Mouse (Mus musculus): ENCODE data around the gene Camk1. TPM values are rescaled to one million over a fixed set of nuclear protein-coding genes. Genes with fewer than 3 reads are reported as not detected.

Gene Camk1
- polyA plus RNA-seq, 1 experiment from 2014 or later: 96.3 TPM

GRCm38 (mm10) chr6:113377496-113378385 lies 34.0 kb upstream of the Camk1 start, which contains the start of the genes Tada3 and Arpc4:
Tada3 (minus strand) TSS chr6:113377883.
Arpc4 (plus strand) TSS chr6:113378115.
- Histone ChIP-seq H3K36me3 (peaks cover 48% of the 10 kb centered on the region), H3K27ac (peak within 1 kb of the TSS; percentile 92), H3K9me3 (no peaks in the 10 kb centered on the region), H3K4me3 (peak within 1 kb of the TSS; percentile 95), H3K9ac (peak within 1 kb of the TSS; percentile 94), H3K4me2 (replicated peaks) (peak within 1 kb of the TSS; percentile 85), H3K4me1 (peaks cover 10% of the 10 kb centered on the region), H3K27me3 (no peaks in the 10 kb centered on the region)
- under 1% methylated on average over 61 of the region's 61 CpGs for WGBS
- ATAC-seq (ENCODE audit: insufficient number of reproducible peaks, insufficient read depth, low FRiP score, low TSS enrichment): peak; percentile 94

- 10% methylated on average over 7 of the region's 7 CpGs for WGBS
- Histone ChIP-seq H3K9ac (peak overlapping the region; percentile 94), H3K4me3 (peak overlapping the region; percentile 95), H3K9me3 (no peaks in the 10 kb centered on the region), H3K4me2 (replicated peaks) (peak overlapping the region; percentile 85), H3K4me1 (peaks cover 10% of the 10 kb centered on the region), H3K27ac (peak overlapping the region; percentile 92), H3K27me3 (no peaks in the 10 kb centered on the region), H3K36me3 (peaks cover 52% of the 10 kb centered on the region)
- no peak for ATAC-seq (ENCODE audit: insufficient number of reproducible peaks, insufficient read depth, low FRiP score, low TSS enrichment)
Measured at GRCm38 (mm10) chr6:113377172-113377495, 33.4 kb upstream of the Camk1 start.

GRCm38 (mm10) chr6:113373491-113373890 lies 29.7 kb upstream of the Camk1 start:
- ATAC-seq (ENCODE audit: insufficient number of reproducible peaks, insufficient read depth, low FRiP score, low TSS enrichment): no peak
- Histone ChIP-seq H3K27me3 (no peaks in the 10 kb centered on the region), H3K36me3 (peaks cover 67% of the 10 kb centered on the region), H3K9ac (no peak overlapping the region), H3K4me2 (replicated peaks) (no peak overlapping the region), H3K4me1 (peaks cover 4% of the 10 kb centered on the region; the same call in 1 of the 2 replicates), H3K4me3 (no peak overlapping the region), H3K9me3 (no peaks in the 10 kb centered on the region), H3K27ac (no peak overlapping the region)
- 92% methylated on average over 4 of the region's 4 CpGs for WGBS

GRCm38 (mm10) chr6:113370194-113370929 lies 26.6 kb upstream of the Camk1 start:
- H3K4me2 ChIP-seq (replicated peaks): no peak overlapping the region
- no peaks in the 10 kb centered on the region for H3K9me3 ChIP-seq
- no peak overlapping the region for H3K9ac ChIP-seq
- no peaks in the 10 kb centered on the region for H3K4me1 ChIP-seq
- no peak overlapping the region for H3K4me3 ChIP-seq
- no peak for ATAC-seq (ENCODE audit: insufficient number of reproducible peaks, insufficient read depth, low FRiP score, low TSS enrichment)
- H3K27me3 ChIP-seq: no peaks in the 10 kb centered on the region
- 93% methylated on average over 20 of the region's 20 CpGs for WGBS
- H3K36me3 ChIP-seq: peaks cover 74% of the 10 kb centered on the region
- no peak overlapping the region for H3K27ac ChIP-seq

GRCm38 (mm10) chr6:113368577-113368976 lies 24.8 kb upstream of the Camk1 start:
- H3K27me3 ChIP-seq: no peaks in the 10 kb centered on the region
- ATAC-seq (ENCODE audit: insufficient number of reproducible peaks, insufficient read depth, low FRiP score, low TSS enrichment): no peak
- H3K4me2 ChIP-seq (replicated peaks): no peak overlapping the region
- no peak overlapping the region for H3K9ac ChIP-seq
- WGBS: 81% methylated on average over 5 of the region's 5 CpGs
- H3K36me3 ChIP-seq: peaks cover 58% of the 10 kb centered on the region
- no peak overlapping the region for H3K4me3 ChIP-seq
- no peak overlapping the region for H3K27ac ChIP-seq
- no peaks in the 10 kb centered on the region for H3K9me3 ChIP-seq
- H3K4me1 ChIP-seq: no peaks in the 10 kb centered on the region

GRCm38 (mm10) chr6:113368124-113368523 lies 24.3 kb upstream of the Camk1 start:
- no peak overlapping the region for H3K27ac ChIP-seq
- peaks cover 55% of the 10 kb centered on the region for H3K36me3 ChIP-seq
- WGBS: 74% methylated on average over 7 of the region's 7 CpGs
- H3K4me3 ChIP-seq: no peak overlapping the region
- H3K4me1 ChIP-seq: no peaks in the 10 kb centered on the region
- no peak overlapping the region for H3K4me2 ChIP-seq (replicated peaks)
- H3K27me3 ChIP-seq: no peaks in the 10 kb centered on the region
- no peaks in the 10 kb centered on the region for H3K9me3 ChIP-seq
- no peak overlapping the region for H3K9ac ChIP-seq
- no peak for ATAC-seq (ENCODE audit: insufficient number of reproducible peaks, insufficient read depth, low FRiP score, low TSS enrichment)

GRCm38 (mm10) chr6:113367574-113367973 lies 23.8 kb upstream of the Camk1 start:
- H3K4me1 ChIP-seq: no peaks in the 10 kb centered on the region
- 93% methylated on average over 1 of the region's 1 CpGs for WGBS
- H3K9me3 ChIP-seq: no peaks in the 10 kb centered on the region
- H3K9ac ChIP-seq: no peak overlapping the region
- H3K27me3 ChIP-seq: no peaks in the 10 kb centered on the region
- H3K4me2 ChIP-seq (replicated peaks): no peak overlapping the region
- no peak for ATAC-seq (ENCODE audit: insufficient number of reproducible peaks, insufficient read depth, low FRiP score, low TSS enrichment)
- H3K4me3 ChIP-seq: no peak overlapping the region
- peaks cover 53% of the 10 kb centered on the region for H3K36me3 ChIP-seq
- no peak overlapping the region for H3K27ac ChIP-seq

- no peaks in the 10 kb centered on the region for H3K4me1 ChIP-seq
- no peaks in the 10 kb centered on the region for H3K9me3 ChIP-seq
- ATAC-seq (ENCODE audit: insufficient number of reproducible peaks, insufficient read depth, low FRiP score, low TSS enrichment): no peak
- no peak overlapping the region for H3K9ac ChIP-seq
- no peaks in the 10 kb centered on the region for H3K27me3 ChIP-seq
- no peak overlapping the region for H3K4me3 ChIP-seq
- H3K27ac ChIP-seq: no peak overlapping the region
- peaks cover 45% of the 10 kb centered on the region for H3K36me3 ChIP-seq
- 87% methylated on average over 6 of the region's 6 CpGs for WGBS
- H3K4me2 ChIP-seq (replicated peaks): no peak overlapping the region
Measured at GRCm38 (mm10) chr6:113366639-113367038, 22.9 kb upstream of the Camk1 start.

- H3K4me2 ChIP-seq (replicated peaks): no peak overlapping the region
- H3K27ac ChIP-seq: no peak overlapping the region
- H3K9ac ChIP-seq: no peak overlapping the region
- no peak overlapping the region for H3K4me3 ChIP-seq
- H3K9me3 ChIP-seq: no peaks in the 10 kb centered on the region
- ATAC-seq (ENCODE audit: insufficient number of reproducible peaks, insufficient read depth, low FRiP score, low TSS enrichment): no peak
- 75% methylated on average over 8 of the region's 8 CpGs for WGBS
- no peaks in the 10 kb centered on the region for H3K4me1 ChIP-seq
- peaks cover 25% of the 10 kb centered on the region for H3K36me3 ChIP-seq
- no peaks in the 10 kb centered on the region for H3K27me3 ChIP-seq
Measured at GRCm38 (mm10) chr6:113364518-113365135, 20.8 kb upstream of the Camk1 start.

- Histone ChIP-seq H3K4me1 (no peaks in the 10 kb centered on the region), H3K9me3 (no peaks in the 10 kb centered on the region), H3K4me2 (replicated peaks) (no peak overlapping the region), H3K27me3 (0 out of 2 replicates have a peak, but pooled peaks cover 2% of the 10 kb centered on the region), H3K9ac (no peak overlapping the region), H3K27ac (no peak overlapping the region), H3K4me3 (no peak overlapping the region), H3K36me3 (peaks cover 6% of the 10 kb centered on the region)
- no peak for ATAC-seq (ENCODE audit: insufficient number of reproducible peaks, insufficient read depth, low FRiP score, low TSS enrichment)
- WGBS: 96% methylated on average over 1 of the region's 1 CpGs
Measured at GRCm38 (mm10) chr6:113362241-113362640, 18.5 kb upstream of the Camk1 start.

GRCm38 (mm10) chr6:113361476-113361875 lies 17.7 kb upstream of the Camk1 start:
- no peak for ATAC-seq (ENCODE audit: insufficient number of reproducible peaks, insufficient read depth, low FRiP score, low TSS enrichment)
- WGBS: 67% methylated on average over 4 of the region's 4 CpGs
- H3K27ac ChIP-seq: no peak overlapping the region

More at GRCm38 (mm10) chr6:113361476-113361875, 17.7 kb upstream of the Camk1 start:
- Histone ChIP-seq H3K36me3 (no peaks in the 10 kb centered on the region), H3K9ac (no peak overlapping the region), H3K4me1 (no peaks in the 10 kb centered on the region), H3K9me3 (no peaks in the 10 kb centered on the region), H3K4me3 (no peak overlapping the region), H3K4me2 (replicated peaks) (no peak overlapping the region), H3K27me3 (0 out of 2 replicates have a peak, but pooled peaks cover 3% of the 10 kb centered on the region)
